ENCODE assay signal across 8 mouse cellular contexts in the genomic region with DNA sequence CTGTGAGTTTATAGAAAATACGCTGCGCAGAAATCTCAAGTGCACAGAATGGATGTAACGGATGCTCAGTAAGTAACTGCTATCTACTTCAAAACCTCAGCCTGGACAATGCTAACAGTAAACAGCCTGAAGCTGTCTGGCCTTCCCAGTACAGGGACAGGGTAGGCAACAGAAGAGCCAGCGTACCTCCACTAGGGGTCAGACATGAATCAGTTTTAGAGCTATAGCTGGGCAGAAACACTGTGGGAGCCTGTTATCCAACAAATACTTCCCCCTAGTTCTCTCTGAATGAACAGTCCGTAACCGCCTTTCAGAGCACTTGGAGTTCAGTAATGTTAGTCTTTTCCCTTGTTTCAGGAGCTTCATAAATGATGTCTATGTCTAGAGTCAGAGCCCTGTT.
DNase-seq lines count a peak whose midpoint lies in the region; ATAC-seq and TF ChIP-seq lines count a peak whose summit lies in the region.

No protein-coding gene starts in this region.

- no peak overlapping the region for H3K9ac ChIP-seq in forebrain, embryonic 14.5 days (ENCODE audit: low read length)
- H3K9ac ChIP-seq in liver, postnatal 0 days (replicated peaks), result no peak overlapping the region
- no peak overlapping the region for H3K9ac ChIP-seq in neural tube, embryonic 14.5 days (replicated peaks; ENCODE audit: low read depth, low read length)

- H3K27me3 ChIP-seq in forebrain, embryonic 14.5 days (replicated peaks; ENCODE audit: control insufficient read depth, insufficient read depth, low read length), result no peaks in the 10 kb centered on the region
- H3K27me3 ChIP-seq in liver, postnatal 0 days (ENCODE audit: insufficient read depth, low read length), result no peaks in the 10 kb centered on the region
- H3K27me3 ChIP-seq in neural tube, embryonic 14.5 days (ENCODE audit: control insufficient read depth, insufficient read depth, low read length), result no peaks in the 10 kb centered on the region

- WGBS in forebrain, embryonic 14.5 days, result 34% methylated on average over 6 of the region's 6 CpGs
- WGBS in large intestine, adult 2 months, result 35% methylated on average over 6 of the region's 6 CpGs
- WGBS in liver, postnatal 0 days (ENCODE audit: insufficient replicate concordance), result 36% methylated on average over 6 of the region's 6 CpGs
- WGBS in neural tube, embryonic 14.5 days, result 37% methylated on average over 6 of the region's 6 CpGs

- peak; percentile 87 for ATAC-seq in cerebellum, adult (ENCODE audit: insufficient number of reproducible peaks, low FRiP score, low TSS enrichment)
- peak; percentile 93 for ATAC-seq in forebrain, embryonic 14.5 days
- ATAC-seq in liver, postnatal 0 days, result peak; percentile 92
- ATAC-seq in neural tube, embryonic 14.5 days (ENCODE audit: low read depth), result peak; percentile 94

- no peak overlapping the region for H3K4me3 ChIP-seq in forebrain, embryonic 14.5 days (ENCODE audit: low read depth, low read length)
- H3K4me3 ChIP-seq in liver, postnatal 0 days (ENCODE audit: low read depth, low read length), result peak overlapping the region; percentile 17; the same call in 1 of the 2 replicates
- H3K4me3 ChIP-seq in neural tube, embryonic 14.5 days (ENCODE audit: low read depth, low read length), result no peak overlapping the region

- intact Hi-C loops in heart, postnatal 14 days (cut with DNase I), result loop anchor here (1.0 to 5.0 kb wide), 3 partner anchors 68 to 289 kb away; no protein-coding TSS in a partner anchor

- DNase-seq in ES-CJ7 (ENCODE audit: low read depth, low spot score), result peak; percentile 82
- peak; percentile 93 for DNase-seq in forebrain, embryonic 14.5 days (ENCODE audit: low spot score)
- peak; percentile 75 to 84 for DNase-seq in heart, postnatal 14 days
- DNase-seq in large intestine, adult 2 months (ENCODE audit: low read depth, low spot score), result peak; percentile 46
- DNase-seq in liver, postnatal 0 days, result peak; percentile 72
- peak; percentile 69 for DNase-seq in testis, postnatal 10 days (ENCODE audit: low spot score)

- H3K9me3 ChIP-seq in forebrain, embryonic 14.5 days (replicated peaks; ENCODE audit: control insufficient read depth, low read length), result no peaks in the 10 kb centered on the region
- H3K9me3 ChIP-seq in liver, postnatal 0 days (ENCODE audit: low read length), result no peaks in the 10 kb centered on the region
- H3K9me3 ChIP-seq in neural tube, embryonic 14.5 days (ENCODE audit: control insufficient read depth, low read length), result no peaks in the 10 kb centered on the region

- H3K36me3 ChIP-seq in forebrain, embryonic 14.5 days (ENCODE audit: control insufficient read depth, insufficient read depth, low read length), result peaks cover 3% of the 10 kb centered on the region; the same call in 1 of the 2 replicates
- H3K36me3 ChIP-seq in liver, postnatal 0 days (replicated peaks; ENCODE audit: insufficient read depth, low read length), result peaks cover 4% of the 10 kb centered on the region; the same call in 1 of the 2 replicates
- H3K36me3 ChIP-seq in neural tube, embryonic 14.5 days (ENCODE audit: control insufficient read depth, insufficient read depth, low read length), result no peaks in the 10 kb centered on the region

- no peak overlapping the region for H3K27ac ChIP-seq in forebrain, embryonic 14.5 days (ENCODE audit: low read depth, low read length)
- 0 out of 2 replicates have a peak overlapping the region, but pooled peaks have one; percentile 30 for H3K27ac ChIP-seq in liver, postnatal 0 days (ENCODE audit: low read depth)
- H3K27ac ChIP-seq in neural tube, embryonic 14.5 days (ENCODE audit: low read depth, low read length), result no peak overlapping the region

- TF ChIP-seq CTCF in liver, postnatal 0 days (IDR thresholded peaks at IDR 0.05; ENCODE audit: low read depth), result peak; percentile 90

- TF ChIP-seq EP300 in liver, postnatal 0 days (IDR thresholded peaks at IDR 0.05; ENCODE audit: low read depth), result no peak

- H3K4me2 ChIP-seq in forebrain, embryonic 14.5 days (ENCODE audit: low read length), result no peak overlapping the region
- H3K4me2 ChIP-seq in liver, postnatal 0 days (ENCODE audit: low read depth, low read length), result peak overlapping the region; percentile 45
- no peak overlapping the region for H3K4me2 ChIP-seq in neural tube, embryonic 14.5 days (ENCODE audit: low read depth, low read length)

- peaks cover 7% of the 10 kb centered on the region; the same call in 1 of the 2 replicates for H3K4me1 ChIP-seq in forebrain, embryonic 14.5 days (ENCODE audit: control insufficient read depth, insufficient read depth, low read length)
- no peaks in the 10 kb centered on the region for H3K4me1 ChIP-seq in liver, postnatal 0 days (ENCODE audit: insufficient read depth)
- H3K4me1 ChIP-seq in neural tube, embryonic 14.5 days (ENCODE audit: control insufficient read depth, insufficient read depth, low read length), result peaks cover 4% of the 10 kb centered on the region; the same call in 1 of the 2 replicates
